Mouse (Mus musculus) thymus, postnatal 4 days (tissue): ENCODE measurements around the gene Gcn1l1.

ENCODE experiments used
- DNase-seq: peaks from one replicate; pipeline ENCODE4 v3.0.0; 2021

The Gcn1l1 gene

DNA sequence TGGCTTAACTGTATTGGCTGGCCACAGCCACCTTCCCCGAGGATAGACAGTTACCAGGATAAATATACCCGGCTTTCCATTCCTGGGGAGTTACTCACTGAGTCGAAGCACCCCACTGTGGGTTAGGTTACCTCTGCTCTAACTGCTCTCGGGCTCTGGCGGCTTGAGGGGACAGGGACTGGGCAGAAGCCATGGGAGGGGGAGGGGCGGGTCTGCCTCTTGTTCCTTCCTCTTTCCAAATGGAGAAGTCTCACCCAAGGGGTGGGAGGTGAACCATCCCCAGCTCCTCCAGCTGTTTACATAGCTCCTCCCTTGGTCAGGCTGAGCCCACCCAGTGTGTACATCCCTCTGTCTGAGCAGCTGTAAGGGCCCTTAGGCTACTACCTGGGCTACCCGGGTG, 29.4 kb upstream of the Gcn1l1 start:
- no peak for DNase-seq

DNA sequence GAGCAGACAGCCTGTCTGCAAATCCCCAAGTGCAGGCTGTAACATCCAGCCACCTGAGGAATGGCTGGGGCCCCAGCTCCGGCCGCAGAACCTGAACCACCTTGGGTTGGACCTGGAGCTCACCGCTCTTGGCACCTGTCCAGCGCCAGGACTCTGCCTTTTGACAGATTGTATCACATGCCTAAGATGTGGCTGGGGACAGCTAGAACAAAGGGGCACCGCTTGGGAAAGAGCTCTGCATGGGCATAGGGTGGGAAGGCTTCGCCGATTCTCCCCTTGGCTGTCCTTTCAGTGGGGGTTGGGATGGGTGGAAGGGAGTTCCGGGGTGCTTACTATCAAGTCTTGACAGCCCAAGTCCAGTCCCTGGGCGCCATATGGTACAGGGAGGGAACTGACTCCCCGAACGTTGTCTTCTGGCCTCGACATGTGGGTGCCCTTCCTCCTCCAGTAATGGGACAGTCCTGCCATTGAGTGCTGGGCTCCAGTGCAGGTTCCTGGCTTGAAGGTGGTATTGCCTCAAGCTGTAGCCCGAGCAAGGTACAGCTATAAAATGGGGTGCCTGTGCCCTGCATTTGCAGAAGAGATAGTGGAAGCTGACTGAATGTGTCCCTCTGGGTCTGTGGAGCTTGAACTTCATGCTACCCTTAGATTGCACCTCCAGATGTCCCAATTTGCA, 26.9 kb upstream of the Gcn1l1 start:
- DNase-seq = no peak

DNA sequence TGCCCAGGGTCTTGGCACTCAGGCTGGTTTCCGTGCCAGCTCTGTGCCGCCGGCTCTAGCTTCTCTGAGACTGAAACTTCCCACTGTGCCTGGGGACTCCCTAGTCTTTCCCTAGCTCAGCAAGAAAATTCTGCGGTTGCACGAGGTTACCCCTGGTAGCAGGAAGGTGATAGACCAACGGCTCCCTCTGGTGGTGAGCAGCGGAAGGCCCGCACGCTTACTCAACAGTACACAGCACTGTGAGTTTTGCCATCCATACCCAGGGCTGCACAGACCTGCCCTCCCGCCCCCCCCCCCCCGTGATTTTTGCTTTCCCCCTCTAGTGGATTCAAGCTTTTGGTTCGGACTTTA, 26.4 kb upstream of the Gcn1l1 start:
- DNase-seq = peak; percentile 97

DNA sequence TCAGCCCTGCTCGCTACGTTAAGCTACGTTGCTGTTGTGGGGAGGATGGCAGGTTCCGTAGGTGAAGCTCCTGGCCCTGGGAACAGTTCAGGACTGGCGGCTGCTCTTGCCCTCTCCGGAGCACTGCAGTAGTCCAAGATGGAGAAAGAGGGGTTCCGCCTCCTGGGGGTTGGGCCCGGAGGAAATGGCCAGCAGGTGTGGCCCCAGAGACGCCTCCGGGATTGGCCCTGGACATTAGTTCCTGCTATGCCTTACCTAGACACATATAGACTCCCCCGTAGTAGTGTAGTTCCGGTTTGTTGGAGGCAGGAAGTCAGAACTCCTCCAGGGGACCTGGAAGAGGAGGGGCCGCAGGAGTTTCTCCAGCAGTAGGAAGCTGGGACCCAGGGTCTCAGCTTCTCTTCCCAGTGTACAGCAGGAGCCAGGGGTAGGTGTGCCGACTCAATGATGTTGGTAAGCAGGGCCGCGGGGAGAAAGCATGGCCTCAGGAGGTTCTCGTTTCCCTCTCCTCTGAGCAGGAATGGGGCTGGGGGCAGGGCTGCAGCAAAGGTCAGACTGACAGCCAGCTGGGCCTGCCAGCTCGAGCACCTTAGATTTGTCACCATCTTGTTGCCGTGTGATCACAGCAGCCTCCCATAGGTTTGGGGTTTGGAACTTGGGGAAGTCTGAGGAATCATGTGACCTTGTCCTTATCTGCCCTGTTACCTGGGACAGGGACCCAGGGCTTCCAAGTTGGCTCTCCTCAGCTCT, 22.2 kb upstream of the Gcn1l1 start:
- DNase-seq = peak; percentile 46

DNA sequence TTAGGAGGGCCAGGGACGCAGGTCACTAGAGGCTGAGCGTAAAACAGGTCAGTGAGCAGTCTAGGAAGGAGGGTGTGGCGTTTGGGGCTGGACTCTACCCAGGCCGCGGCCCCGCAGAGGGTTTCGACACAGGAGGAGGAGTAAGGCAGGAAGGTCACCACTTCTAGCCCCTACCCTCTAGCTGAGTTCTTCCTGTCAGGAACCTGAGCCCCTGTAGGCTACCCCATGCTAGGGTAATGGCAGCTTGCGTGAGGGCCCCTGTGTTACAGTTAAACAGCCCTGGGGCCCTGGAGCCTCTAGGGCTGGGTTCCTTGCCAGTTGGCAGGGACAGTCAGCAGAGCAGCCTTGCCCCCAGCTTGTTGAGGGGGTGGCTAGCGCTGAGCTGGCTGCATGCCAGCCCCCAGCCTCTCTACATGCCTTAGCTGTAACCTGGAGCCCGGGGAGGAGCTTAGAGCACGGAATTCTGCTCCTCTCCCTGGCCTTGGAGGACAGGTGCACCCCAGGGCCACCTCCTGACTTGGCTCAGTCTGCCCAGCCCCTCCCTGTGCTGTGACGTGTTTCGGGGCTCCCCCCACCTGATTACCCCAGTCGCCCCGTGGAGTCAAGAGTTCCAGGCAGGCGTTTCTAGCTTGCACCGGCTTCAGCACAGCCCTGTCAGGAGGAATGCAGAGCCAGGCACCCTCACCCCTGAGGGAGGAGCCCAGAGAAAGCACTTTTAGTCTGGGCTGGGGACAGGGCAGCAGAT, 21.4 kb upstream of the Gcn1l1 start:
- DNase-seq = no peak

DNA sequence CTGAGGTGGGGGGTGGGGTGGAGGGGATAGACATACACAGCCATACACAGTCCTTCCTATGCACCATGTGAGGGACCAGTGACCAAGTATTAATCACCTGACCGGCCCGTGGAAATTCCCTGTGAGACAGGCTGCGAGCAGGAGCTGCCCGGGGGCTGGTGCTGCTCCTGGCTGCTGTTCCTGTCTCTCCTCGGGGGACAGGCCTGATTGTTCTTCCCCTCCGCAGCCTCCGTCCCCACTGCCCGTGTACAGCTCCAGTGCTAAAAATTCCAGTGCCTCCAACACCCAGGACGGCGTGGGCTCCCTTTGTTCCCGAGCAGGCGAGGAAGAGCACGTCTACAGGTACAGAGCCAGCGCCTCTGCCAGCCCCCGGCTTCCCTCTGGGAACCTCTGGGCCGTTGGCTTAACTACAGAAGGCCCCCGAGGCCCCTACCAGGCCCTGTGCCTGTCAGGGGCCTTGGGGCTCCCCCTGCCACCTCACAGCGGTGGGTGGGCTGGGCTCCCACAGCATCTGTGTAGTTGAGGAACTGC, 20.3 kb upstream of the Gcn1l1 start:
- no peak for DNase-seq

DNA sequence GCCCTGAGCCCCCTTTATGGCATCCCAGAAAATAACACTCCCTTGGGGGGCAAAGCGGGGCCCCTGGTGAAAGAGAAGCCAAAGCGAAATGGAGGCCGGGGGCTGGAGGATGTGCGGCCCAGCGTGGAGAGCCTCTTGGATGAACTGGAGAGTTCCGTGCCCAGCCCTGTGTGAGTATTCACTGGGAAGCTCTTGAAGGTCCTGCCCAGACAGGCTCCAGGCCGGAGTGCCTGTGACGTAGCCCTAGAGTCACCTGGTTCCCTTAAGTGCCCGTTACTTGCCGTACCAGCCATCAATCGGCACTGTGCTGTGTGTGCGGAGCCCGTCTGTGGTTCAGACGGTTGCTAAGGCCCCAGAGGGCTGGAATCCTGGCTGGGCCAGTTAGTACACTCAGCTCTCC, 19.4 kb upstream of the Gcn1l1 start:
- DNase-seq = no peak

DNA sequence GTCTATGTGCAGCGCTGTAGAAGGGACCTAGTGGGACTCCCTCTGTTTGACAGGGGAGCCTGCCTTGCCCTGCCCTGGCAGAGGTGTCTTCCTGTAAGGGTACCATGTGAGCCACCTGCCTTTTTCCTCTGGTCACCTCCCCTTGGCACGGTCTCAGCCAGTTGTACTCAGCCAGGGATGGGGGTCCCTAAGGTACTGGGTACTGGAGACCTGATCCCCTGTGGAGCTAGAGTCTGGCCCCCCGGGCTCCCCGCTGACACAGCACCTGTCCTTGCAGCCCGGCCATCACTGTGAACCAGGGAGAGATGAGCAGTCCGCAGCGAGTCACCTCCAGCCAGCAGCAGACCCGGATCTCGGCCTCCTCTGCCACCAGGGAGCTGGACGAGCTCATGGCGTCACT, 18.5 kb upstream of the Gcn1l1 start:
- no peak for DNase-seq

DNA sequence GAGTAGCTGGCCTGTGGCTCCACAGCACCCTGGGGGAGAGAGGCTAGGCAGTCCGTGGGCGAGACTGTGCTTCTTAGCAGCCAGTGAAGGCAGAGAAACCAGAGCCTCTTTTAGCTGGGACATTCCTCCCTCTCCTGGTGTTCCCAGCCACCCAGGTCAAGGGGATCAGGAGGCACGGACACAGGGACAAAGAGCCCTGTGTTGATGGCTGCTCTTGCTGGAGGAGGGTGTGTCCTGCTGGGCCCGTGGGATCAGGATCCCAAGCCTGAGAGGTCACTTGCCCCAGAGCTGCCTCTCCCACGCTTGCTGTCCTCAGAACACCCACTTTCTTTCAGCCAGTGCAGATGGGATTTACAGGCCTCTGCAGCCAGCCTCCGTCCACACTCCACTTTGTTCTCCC, 18.0 kb upstream of the Gcn1l1 start:
- DNase-seq = no peak

DNA sequence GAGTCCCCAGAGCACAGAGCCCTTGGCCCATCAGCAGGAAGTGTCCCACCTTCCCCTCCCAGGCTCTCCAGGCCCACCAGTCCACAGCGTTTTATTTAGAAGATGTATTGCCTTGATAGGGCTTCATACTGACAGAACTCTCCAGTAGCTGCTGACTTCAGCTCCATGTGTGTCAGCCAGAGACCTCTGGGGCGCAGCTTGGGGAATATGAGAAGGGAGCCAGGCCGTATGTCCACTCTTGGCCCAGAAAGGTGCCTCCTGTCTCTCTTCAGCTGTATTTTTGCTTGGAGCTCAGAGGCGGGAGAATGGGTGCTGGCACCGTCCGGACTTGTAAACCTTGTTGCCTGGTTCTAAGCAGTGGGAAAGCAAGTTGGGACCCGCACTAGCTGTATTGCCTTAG, 17.6 kb upstream of the Gcn1l1 start:
- DNase-seq = no peak

DNA sequence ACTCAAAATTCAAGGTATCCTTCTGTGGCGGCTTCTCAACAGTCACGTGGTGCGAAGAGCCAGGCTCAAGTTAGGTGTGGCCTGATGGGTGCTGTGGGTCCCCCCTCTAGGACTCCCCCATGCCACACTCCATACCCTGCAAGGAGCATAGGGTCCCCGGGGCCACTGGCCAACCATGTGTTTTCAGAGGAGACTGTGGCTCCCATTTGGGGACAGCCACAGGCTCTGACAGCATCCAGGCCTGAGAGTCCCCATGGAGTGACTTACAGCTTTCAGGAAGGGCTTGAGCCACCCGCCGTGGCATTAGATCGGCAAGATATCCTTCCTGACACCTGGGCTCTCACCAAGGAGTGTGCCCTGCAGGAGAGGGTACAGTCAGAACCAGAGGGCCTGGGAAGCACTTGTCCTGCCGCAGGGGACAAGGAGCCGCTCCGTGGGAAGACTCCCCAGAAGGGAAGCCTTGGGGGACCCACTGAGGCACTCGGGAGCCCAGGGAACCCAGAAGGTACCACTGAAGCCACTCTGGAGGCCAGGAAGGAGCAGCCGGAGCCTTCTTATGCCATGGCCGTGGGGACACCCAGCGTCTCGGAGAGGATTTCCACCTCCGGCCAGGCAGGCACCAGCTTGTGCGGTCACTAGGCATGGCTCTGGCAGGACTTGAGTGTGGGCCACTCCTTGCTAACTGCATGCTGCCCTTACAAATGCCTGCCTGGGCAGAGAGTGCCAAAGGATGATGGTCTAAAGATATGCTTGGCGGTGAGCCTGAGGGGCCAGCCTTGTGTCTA, 16.4 kb upstream of the Gcn1l1 start:
- no peak for DNase-seq

DNA sequence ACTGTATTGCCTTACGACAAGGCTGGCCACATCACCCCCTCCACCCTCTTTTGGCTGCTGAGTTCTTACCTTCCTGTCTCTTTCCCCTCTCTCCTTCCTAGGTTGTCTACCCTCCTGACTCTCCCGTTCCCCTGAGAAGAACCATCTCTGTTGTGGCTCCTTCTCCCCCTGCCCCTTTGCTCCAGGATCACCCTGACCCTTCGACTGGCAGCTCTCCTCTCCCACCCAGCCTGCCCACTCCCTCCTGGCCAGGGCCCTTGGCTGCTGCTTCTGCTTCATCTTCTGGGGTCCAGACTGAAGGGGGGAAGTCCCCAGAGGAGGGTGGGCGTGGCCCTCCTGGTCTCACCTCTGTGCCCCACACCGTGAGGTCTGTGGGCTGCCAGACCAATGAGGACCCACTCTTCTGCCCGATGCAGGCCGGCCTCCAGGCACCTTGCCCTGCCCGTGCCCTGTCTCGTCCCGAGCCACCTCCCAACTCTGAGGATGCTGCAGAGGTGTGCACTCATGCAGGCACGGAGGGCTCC, 14.5 kb upstream of the Gcn1l1 start:
- DNase-seq = peak; percentile 8

DNA sequence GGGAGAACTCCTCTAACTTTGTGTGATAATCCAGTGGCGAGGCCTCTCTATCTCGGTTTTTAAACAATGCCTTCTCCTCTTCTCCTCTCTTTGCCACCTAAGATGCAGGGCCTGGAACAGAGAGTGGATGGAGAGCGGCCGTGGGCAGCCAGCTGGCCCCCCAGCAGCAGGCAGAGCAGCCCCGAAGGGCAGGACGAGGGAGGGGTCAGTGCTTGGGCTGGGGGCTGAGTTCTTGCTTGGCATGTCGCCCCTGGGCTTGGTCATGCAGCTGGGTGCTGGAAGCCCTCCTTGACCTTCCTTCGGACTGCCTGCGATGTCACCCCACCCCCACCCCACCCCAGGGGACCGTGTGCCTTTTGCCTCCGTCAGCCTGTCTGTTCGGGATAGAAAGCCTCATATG, 13.7 kb upstream of the Gcn1l1 start:
- DNase-seq = no peak

DNA sequence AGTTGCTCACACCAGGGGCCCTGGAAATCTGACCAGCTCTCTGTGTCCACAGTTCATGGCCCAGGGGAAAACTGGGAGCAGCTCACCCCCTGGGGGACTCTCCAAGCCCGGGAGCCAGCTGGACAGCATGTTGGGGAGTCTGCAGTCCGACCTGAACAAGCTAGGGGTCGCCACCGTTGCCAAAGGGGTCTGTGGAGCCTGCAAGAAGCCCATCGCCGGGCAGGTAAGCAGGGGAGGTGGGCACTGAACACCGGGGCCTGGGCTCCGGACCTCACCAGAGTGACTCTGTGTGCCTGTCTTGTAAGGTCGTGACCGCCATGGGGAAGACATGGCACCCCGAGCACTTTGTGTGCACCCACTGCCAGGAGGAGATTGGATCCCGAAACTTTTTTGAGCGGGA, 13.3 kb upstream of the Gcn1l1 start:
- no peak for DNase-seq

DNA sequence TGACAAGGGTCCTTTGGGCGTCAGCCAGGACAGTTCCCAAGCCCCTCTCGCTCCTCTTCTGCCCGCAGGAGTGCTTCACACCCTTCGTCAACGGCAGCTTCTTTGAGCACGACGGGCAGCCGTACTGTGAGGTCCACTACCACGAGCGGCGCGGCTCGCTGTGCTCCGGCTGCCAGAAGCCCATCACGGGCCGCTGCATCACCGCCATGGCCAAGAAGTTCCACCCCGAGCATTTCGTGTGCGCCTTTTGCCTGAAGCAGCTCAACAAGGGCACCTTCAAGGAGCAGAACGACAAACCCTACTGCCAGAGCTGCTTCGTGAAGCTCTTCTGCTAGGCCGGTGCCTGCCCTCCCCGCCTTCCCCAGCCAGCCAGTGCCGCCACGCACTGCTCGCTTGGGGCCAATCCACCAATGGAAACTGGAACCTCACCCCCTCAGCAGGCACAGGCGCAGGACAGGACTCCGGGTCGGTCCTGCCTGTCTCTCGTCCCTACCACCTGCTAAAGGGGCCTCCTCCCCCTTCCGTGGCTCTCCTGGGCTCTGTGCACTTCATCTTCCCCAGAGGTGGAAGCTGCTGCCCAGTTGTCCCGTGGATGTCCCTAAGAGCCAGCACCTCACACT, 11.1 kb upstream of the Gcn1l1 start:
- no peak for DNase-seq

DNA sequence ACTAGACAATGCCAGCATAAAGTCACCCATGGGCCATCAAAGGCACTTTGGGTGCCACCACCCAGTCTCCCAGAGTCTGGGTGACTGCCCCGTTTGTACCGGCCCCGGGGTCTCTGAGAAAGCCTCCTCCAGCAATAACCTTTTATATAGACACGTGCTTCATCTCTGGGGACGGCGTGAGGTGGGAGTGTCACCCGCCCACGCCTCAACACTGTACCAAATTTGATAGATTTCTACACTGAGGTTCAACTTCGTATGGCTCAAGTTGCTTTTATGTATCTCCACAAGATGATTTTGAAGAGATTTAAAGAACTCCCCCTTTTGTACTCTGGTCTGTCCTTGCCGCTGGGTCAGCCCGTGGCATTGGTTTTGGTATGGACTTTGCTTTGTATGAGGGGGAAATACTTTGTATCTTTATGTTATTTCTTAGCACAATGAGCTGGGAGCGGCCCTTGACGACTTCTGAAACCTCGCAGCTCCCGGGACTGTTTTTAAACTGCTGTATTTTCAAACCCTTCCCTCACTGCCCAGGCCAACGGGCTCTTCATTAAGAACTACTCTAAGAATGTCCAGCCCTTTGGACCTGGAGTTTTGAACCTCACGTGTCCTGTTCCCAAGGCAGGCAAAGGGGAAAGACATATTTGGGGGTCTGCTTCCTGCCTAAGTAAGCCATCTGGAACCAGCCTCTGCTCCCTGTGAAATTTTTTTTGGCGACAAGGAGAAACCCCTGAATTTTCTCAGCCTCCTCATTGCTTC, 10.3 kb upstream of the Gcn1l1 start:
- no peak for DNase-seq

DNA sequence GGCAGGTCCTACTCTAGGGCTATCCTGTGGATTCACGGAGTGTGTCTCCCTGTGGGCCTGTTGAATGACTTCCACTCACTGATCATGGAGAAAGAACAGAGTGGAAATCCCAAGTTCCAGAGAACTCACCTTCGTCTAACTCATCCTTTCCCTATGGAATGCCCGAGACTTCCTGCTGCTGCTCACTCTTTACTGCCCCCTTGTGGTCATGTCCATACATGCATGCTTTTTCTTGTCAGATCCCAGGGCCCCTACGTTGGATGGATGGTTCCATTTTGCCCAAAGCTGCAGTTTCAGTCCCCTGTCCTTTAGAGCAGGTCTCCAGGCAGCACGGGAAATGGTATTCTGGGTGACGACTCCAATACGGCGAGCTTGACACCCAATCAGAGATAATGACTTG, 8.8 kb upstream of the Gcn1l1 start:
- peak; percentile 74 for DNase-seq

DNA sequence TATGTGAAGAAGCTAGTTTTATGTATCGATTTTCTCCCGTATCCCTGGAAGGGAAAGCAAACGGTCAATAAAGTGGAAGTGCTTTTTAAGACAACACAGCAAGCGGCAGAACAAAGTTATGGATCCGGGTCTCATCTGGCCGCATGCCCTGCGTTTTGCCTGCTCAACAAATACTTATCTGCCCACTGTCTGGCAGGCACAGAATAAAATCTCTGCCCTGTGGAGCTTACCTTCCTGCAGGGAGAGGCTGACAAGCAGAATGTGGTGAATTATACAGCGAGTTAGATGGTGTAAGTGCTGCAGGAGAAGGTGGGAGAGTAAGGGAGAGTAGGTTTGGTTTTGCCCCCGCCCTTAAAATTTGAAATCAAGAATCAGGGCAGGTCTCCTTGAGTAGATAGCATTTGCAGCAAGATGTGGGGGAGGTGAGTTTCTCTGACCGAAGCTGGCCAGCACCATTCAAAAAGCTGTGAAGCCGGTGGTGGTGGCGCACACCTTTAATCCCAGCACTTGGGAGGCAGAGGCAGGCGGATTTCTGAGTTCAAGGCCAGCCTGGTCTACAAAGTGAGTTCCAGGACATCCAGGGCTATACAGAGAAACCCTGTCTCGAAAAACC, 6.8 kb upstream of the Gcn1l1 start:
- no peak for DNase-seq

DNA sequence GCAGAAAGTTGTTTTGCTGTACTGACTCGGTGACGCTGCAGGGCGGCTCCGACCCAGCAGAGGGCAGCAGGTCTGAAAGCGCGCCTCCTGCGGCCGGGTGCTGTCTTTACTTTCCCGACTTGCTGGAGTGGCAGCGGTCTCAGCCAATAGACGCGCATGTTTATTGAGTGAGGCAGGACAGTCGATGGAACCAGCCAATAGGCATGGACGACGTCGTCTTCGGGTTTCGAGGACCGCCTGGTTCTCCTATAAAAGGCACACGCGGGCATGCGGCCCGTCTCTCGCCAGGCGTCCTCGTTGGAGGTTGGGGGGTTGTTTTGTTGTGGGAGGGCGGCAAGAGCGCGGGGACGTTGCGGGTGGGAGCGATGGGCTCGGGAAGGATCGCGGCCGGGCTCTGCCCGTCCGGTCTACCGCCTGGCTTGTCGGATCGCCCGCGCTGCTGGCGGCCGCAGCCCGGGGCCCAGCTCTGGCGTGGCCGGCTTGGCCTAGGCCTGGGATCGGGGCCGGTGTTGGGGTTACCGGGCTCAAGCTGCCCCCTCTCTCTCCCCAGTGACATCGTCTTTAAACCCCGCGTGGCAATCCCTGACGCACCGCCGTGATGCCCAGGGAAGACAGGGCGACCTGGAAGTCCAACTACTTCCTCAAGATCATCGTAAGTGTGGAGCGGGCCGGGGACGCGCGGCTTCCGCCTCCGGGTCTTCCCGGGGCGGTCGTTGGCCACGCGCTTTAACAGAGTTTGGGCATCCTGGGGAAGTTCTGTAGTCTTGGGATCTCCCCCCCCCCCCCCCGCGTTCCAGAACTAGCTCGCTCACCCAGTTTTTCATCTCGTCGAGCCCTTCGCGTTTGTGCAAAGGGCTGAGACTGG, 5.6 kb upstream of the Gcn1l1 start, which contains the start of gene Rplp0:
TSS of gene Rplp0 (plus strand) at position 231 of the 865 bp plus-strand sequence.
- DNase-seq = peak; percentile 99

DNA sequence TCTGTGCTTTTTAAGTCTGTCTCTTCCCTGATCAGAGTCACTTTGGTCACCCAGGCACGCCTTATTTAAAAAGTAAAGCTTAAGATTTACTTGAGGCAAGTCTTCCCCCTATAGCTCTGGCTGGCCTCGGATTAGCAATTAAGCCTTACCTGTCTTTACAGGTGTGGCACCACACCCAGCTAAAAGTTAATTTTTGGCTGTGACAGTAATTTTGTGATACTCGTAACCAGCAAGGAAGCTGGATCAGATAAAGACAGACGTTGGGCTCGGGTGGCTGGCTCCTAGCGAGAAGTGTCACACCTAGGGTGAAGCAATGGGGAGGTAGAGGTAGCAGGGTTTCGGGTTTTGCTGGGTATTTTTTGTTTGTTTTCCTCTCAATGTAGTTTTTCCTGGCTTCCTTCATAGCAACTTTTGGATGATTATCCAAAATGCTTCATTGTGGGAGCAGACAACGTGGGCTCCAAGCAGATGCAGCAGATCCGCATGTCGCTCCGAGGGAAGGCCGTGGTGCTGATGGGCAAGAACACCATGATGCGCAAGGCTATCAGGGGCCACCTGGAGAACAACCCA, 4.6 kb upstream of the Gcn1l1 start:
- no peak for DNase-seq
